Mouse (Mus musculus) urinary bladder, postnatal 0 days (tissue): ENCODE measurements around the gene A630095N17Rik. TPM values are rescaled to one million over a fixed set of nuclear protein-coding genes. Genes with fewer than 3 reads are reported as not detected.

Experiments
- microRNA-seq: library from miRNA; unstranded; fragments of <30 nt; microRNA quantifications from one replicate; pipeline ENCODE4, GENCODE M21; 2016
- polyA plus RNA-seq: library from polyadenylated mRNA; unstranded; fragments of >200 nt; fragmentation: Nextera tagmentation; extraction: Ambion mirVana; gene quantifications from 2 replicates; pipeline ENCODE4 v1.2.1, GENCODE M21; 2015

The A630095N17Rik gene
- not detected in 2 replicates for polyA plus RNA-seq

GRCm38 (mm10) chr1:75231664-75232152 lies at the start of gene A630095N17Rik:
TSS of gene A630095N17Rik (minus strand) at chr1:75232102.

GRCm38 (mm10) chr1:75278228-75278627 lies 46.3 kb upstream of the A630095N17Rik start, which contains the start of gene Resp18:
TSS of gene Resp18 (minus strand) at chr1:75278415.

GRCm38 (mm10) chr1:75264091-75264880 lies 32.4 kb upstream of the A630095N17Rik start, which contains the start of gene Ptprn:
TSS of gene Ptprn (minus strand) at chr1:75264502.

GRCm38 (mm10) chr1:75236117-75237050 lies 4.5 kb upstream of the A630095N17Rik start, which contains the start of gene Dnajb2:
TSS of gene Dnajb2 (plus strand) at chr1:75236406.

GRCm38 (mm10) chr1:75219531-75219930 lies 12.4 kb downstream of the A630095N17Rik start, which contains the start of gene Tuba4a:
TSS of gene Tuba4a (minus strand) at chr1:75219865.

GRCm38 (mm10) chr1:75210136-75211087 lies 21.5 kb downstream of the A630095N17Rik start, which contains the start of the genes Glb1l and Stk16:
TSS of gene Glb1l (minus strand) at chr1:75210813.
TSS of gene Stk16 (plus strand) at chr1:75210838.

GRCm38 (mm10) chr1:75191622-75192402 lies 40.1 kb downstream of the A630095N17Rik start, which contains the start of the genes Ankzf1 and Atg9a:
TSS of gene Ankzf1 (plus strand) at chr1:75192151.
TSS of gene Atg9a (minus strand) at chr1:75192196.

GRCm38 (mm10) chr1:75180105-75180590 lies 51.8 kb downstream of the A630095N17Rik start, which contains the start of gene Abcb6:
TSS of gene Abcb6 (minus strand) at chr1:75180392.

Small RNA genes lying within 50 kb of the gene (microRNA-seq; reads per million reads assigned to microRNA genes)
- gene Gm27943 = not detected

Other genes starting within 250 kb of the A630095N17Rik start
- 6.5 and 6.7 TPM in 2 replicates for gene Nhej1, start 106.9 kb downstream of the A630095N17Rik start, polyA plus RNA-seq
- 0.98 TPM in 2 replicates for gene Slc23a3, start 98.2 kb downstream of the A630095N17Rik start, polyA plus RNA-seq
- 30.9 and 33.7 TPM in 2 replicates for gene Cnppd1, start 89.4 kb downstream of the A630095N17Rik start, polyA plus RNA-seq
- 23.0 and 25.4 TPM in 2 replicates for gene Retreg2, start 89.3 kb downstream of the A630095N17Rik start, polyA plus RNA-seq
- gene Zfand2b, start 63.5 kb downstream of the A630095N17Rik start, polyA plus RNA-seq = 27.1 and 30.9 TPM in 2 replicates
- gene Abcb6, start 51.7 kb downstream of the A630095N17Rik start, polyA plus RNA-seq = 11.4 and 15.1 TPM in 2 replicates
- gene Ankzf1, start 40.0 kb downstream of the A630095N17Rik start, polyA plus RNA-seq = 12.1 and 14.3 TPM in 2 replicates
- gene Atg9a, start 39.9 kb downstream of the A630095N17Rik start, polyA plus RNA-seq = 25.4 and 26.5 TPM in 2 replicates
- gene Glb1l, start 21.3 kb downstream of the A630095N17Rik start, polyA plus RNA-seq = 7.8 and 8.9 TPM in 2 replicates
- 66.2 and 71.5 TPM in 2 replicates for gene Stk16, start 21.3 kb downstream of the A630095N17Rik start, polyA plus RNA-seq
- 37.9 and 41.5 TPM in 2 replicates for gene Tuba4a, start 12.2 kb downstream of the A630095N17Rik start, polyA plus RNA-seq
- 20.6 and 27.3 TPM in 2 replicates for gene Dnajb2, start 4.3 kb upstream of the A630095N17Rik start, polyA plus RNA-seq
- gene Ptprn, start 32.4 kb upstream of the A630095N17Rik start, polyA plus RNA-seq = 0.30 TPM in 2 replicates
- 0.29 TPM in 1 of 2 replicates, not detected in the other for gene Resp18, start 46.3 kb upstream of the A630095N17Rik start, polyA plus RNA-seq
- gene Dnpep, start 85.9 kb upstream of the A630095N17Rik start, polyA plus RNA-seq = 153 and 154 TPM in 2 replicates
- gene Des, start 128.2 kb upstream of the A630095N17Rik start, polyA plus RNA-seq = 2,029 and 2,461 TPM in 2 replicates
- 51.1 and 53.5 TPM in 2 replicates for gene Speg, start 143.2 kb upstream of the A630095N17Rik start, polyA plus RNA-seq
- gene Gmppa, start 203.8 kb upstream of the A630095N17Rik start, polyA plus RNA-seq = 89.2 and 102 TPM in 2 replicates
- 0.33 and 0.40 TPM in 2 replicates for gene Asic4, start 218.3 kb upstream of the A630095N17Rik start, polyA plus RNA-seq
- gene Chpf, start 247.2 kb upstream of the A630095N17Rik start, polyA plus RNA-seq = 45.4 and 46.4 TPM in 2 replicates
- 1.1 and 1.4 TPM in 2 replicates for gene Tmem198, start 247.4 kb upstream of the A630095N17Rik start, polyA plus RNA-seq